Mouse (Mus musculus) E14TG2a.4 (cell line): ENCODE data around the gene Prss54.
A peak's percentile ranks its signal among the peaks of the same experiment; 100 is the strongest.

Experiments
- H3K27me3 ChIP-seq: 2 replicates; pipeline ENCODE4 v1.6.1; 2014; ENCODE audit warnings: low read length, control low read depth; ENCODE audit not compliant: insufficient read depth
- H3K36me3 ChIP-seq: 2 replicates; pipeline ENCODE4 v1.6.1; 2014; ENCODE audit warnings: low read length, control low read depth; ENCODE audit not compliant: insufficient read depth
- H3K4me1 ChIP-seq: replicated peaks from 2 replicates; pipeline ENCODE4 v1.6.1; 2014; ENCODE audit warnings: low read depth, low read length, control low read depth
- H3K4me3 ChIP-seq: replicated peaks from 2 replicates; pipeline ENCODE4 v1.5.1; 2014; ENCODE audit warnings: mild to moderate bottlenecking, low read length
- H3K9me3 ChIP-seq: 2 replicates; pipeline ENCODE4 v1.6.1; 2014; ENCODE audit warnings: low read length, control low read depth
- CTCF ChIP-seq: conservative IDR thresholded peaks from 2 replicates; pipeline ENCODE4 v1.5.1; 2014; ENCODE audit warnings: low read length
- NANOG ChIP-seq: IDR thresholded peaks from 2 replicates; pipeline ENCODE4 v1.6.1; 2014; ENCODE audit warnings: borderline replicate concordance, low read length, mixed read lengths
- POU5F1 ChIP-seq: IDR thresholded peaks from 2 replicates; pipeline ENCODE4 v1.6.1; 2014; ENCODE audit warnings: low read length, borderline replicate concordance

Gene Prss54

DNA sequence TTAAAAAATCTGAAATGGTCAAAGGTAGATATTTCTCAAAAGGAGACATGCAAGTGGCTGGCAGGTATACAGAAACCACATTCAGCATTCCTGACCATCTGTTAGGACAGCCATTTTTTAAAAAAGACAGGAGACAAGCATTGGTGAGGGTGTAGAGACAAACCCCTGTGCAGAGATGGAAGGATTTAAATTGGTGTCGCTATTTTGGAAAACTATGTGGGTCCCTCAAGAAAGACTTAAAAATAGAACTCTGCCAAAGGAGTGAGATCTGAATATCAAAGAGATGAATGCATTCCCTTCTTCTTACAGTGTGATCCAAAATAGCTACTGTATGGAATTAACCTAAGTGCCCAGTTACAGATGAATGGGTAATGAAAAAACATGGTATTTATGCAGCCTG lies 11.2 kb upstream of the Prss54 start:
- no peak for TF ChIP-seq NANOG
- no peak for TF ChIP-seq CTCF
- TF ChIP-seq POU5F1, result no peak
- Histone ChIP-seq H3K9me3 (peaks cover 4% of the 10 kb centered on the region; the same call in 1 of the 2 replicates), H3K4me1 (peaks cover 5% of the 10 kb centered on the region; the same call in 1 of the 2 replicates), H3K4me3 (no peak overlapping the region), H3K36me3 (no peaks in the 10 kb centered on the region), H3K27me3 (no peaks in the 10 kb centered on the region)

DNA sequence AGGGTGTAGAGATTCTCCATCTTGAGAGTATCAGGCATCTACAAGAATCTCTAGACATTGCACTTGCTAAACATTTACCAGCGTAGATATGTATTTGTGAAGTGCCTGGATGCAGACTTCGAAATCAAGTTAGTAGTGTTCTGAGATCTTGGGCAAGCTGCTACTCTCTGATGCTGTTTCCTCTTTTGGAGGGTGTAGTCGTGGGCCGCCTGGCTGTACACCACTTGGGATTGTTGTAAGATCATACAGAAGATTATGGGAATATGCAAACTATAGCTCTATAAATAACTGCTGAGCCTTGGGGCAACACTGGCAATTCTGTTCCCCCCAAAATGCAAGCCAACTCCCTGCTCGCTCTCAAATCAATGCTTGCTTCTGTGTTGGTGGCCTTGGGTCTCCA lies 3.0 kb downstream of the Prss54 start:
- TF ChIP-seq POU5F1, result no peak
- no peak for TF ChIP-seq CTCF
- TF ChIP-seq NANOG, result no peak
- no peaks in the 10 kb centered on the region for H3K4me1 ChIP-seq
- H3K27me3 ChIP-seq, result peaks cover 13% of the 10 kb centered on the region

DNA sequence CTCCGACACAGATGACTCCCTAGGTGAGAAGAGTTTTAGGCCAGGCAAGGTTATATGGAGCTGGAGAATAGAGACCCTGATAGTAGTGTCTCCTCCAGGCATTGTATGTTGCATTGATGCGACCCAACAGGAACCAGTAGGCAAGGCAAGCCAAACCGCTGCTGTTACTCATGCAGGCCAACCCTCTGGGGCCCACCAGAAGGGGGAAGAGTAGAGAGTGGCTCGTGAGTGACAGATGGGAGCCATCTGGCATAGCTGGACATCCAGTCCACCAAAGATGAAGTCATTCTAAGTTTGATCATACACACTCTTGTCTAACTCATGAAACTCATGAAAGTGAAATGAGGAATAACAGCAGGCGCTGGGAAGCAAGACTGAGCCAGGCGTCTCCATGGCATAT lies 9.3 kb downstream of the Prss54 start:
- Histone ChIP-seq H3K9me3 (peaks cover 17% of the 10 kb centered on the region), H3K4me1 (no peaks in the 10 kb centered on the region), H3K4me3 (no peak overlapping the region), H3K27me3 (peaks cover 7% of the 10 kb centered on the region; the same call in 1 of the 2 replicates), H3K36me3 (no peaks in the 10 kb centered on the region)
- TF ChIP-seq CTCF (no peak), POU5F1 (no peak), NANOG (no peak)

More for the DNA sequence above, 3.0 kb downstream of the Prss54 start:
- Histone ChIP-seq H3K36me3 (no peaks in the 10 kb centered on the region), H3K9me3 (peaks cover 26% of the 10 kb centered on the region), H3K4me3 (no peak overlapping the region)

DNA sequence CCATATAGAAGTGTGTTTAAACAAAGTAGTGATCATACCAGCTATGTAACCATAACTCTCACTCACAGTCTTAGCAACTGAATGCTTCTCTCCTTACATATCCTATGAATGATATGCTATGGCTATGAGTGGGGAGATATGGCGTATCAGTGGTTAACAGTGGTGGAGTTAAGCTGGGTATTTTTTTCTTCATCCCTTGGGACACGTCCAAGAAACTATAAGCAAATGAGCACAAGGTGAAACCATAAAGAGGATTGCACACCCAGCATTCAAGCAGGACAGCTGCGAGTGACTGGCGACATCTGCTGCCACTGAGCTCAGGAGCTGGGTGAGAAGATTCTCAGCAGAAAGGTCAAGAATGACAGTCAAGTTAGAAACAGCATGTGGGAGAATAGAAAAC lies 9.9 kb downstream of the Prss54 start:
- Histone ChIP-seq H3K36me3 (no peaks in the 10 kb centered on the region), H3K27me3 (peaks cover 7% of the 10 kb centered on the region; the same call in 1 of the 2 replicates), H3K4me1 (no peaks in the 10 kb centered on the region), H3K4me3 (no peak overlapping the region), H3K9me3 (peaks cover 11% of the 10 kb centered on the region)
- no peak for TF ChIP-seq CTCF
- no peak for TF ChIP-seq POU5F1
- TF ChIP-seq NANOG, result no peak

DNA sequence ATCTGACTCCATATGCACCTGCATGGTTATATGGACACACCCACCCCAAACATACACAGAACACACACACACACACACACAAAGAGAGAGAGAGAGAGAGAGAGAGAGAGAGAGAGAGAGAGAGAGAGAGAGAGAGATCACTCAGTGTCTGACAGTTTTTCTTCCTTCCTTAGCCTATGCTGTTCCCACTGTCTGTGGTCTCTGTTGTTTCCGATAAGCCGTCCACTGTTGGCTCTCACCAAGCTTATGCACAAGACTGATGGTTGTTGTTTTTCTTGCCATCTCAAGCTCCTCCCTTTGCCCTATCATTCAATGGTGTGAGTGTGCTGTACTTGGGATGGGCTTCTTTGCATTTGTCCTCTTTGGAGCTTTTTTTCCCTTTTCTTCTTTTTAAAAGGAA lies 20.2 kb downstream of the Prss54 start:
- Histone ChIP-seq H3K27me3 (0 out of 2 replicates have a peak, but pooled peaks cover 7% of the 10 kb centered on the region), H3K4me3 (no peak overlapping the region), H3K4me1 (no peaks in the 10 kb centered on the region), H3K36me3 (no peaks in the 10 kb centered on the region), H3K9me3 (no peaks in the 10 kb centered on the region)
- TF ChIP-seq NANOG (no peak), POU5F1 (no peak), CTCF (no peak)

DNA sequence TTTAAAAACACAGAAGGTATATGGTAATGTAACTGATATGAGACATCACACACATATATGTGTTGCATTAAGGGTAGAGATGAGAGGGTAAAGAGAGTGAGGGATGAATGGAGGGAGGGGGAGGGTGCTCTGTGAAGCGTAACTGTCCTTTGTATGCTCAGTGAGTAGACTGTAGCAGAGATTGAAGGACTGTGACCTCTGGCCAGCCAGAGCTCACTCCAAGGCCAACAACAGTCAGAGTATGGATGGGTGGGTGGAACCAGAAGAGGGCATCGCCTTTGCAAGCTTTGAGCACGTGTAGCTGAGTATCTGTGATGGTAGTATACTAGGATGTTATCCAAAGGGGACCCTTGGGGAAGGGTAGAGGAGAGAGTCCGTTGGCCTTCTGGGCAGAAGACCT lies 24.6 kb downstream of the Prss54 start:
- Histone ChIP-seq H3K27me3 (peaks cover 11% of the 10 kb centered on the region; the same call in 1 of the 2 replicates), H3K4me1 (peaks cover 38% of the 10 kb centered on the region), H3K36me3 (no peaks in the 10 kb centered on the region), H3K4me3 (no peak overlapping the region), H3K9me3 (no peaks in the 10 kb centered on the region)
- TF ChIP-seq POU5F1 (no peak), CTCF (no peak), NANOG (no peak)

DNA sequence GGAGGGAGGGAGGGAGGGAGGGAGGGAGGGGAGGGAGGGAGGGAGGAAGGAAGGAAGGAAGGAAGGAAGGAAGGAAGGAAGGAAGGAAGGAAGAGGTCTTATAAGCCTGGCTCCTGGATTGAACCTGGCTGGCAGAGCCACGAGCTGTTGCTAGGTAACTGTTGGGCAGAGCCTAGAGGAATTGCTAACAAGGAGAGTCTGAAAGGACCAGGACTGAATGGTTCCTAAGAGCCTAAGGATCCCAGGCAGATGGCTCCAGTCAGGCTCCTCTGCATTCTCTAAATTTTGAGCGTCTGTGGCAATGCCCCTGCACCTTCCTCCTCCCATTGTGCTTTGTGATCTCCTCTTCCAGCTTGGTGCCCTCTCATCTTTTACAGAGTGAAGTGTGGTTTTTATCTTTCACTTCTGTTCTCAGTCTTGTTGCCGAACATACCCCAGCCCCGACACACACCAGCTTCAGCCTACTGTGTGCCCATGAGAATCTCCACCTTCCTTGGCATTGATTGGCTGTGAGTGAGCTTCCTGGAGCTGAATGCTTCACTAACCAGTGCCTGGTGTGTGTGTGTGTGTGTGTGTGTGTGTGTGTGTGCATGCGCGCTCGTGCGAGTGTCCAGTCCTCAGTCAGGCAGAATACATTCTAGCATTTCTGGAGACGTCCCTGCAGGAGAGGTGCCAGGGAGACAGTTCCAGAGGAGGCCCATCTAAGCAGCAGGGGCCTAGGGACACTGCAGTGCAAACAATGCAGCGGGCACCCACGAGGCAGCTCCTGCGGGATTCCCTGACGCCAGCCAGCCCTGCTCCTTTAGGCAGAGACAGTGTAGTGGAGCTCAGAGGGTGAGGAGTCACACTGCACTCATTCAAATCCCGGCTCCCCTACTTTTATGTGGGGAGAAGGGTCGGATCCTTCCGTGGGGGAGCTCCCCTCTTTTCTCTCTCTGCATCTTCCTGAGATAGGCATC lies 26.0 kb downstream of the Prss54 start:
- Histone ChIP-seq H3K9me3 (no peaks in the 10 kb centered on the region), H3K4me3 (peak overlapping the region; percentile 43), H3K4me1 (peaks cover 52% of the 10 kb centered on the region), H3K36me3 (no peaks in the 10 kb centered on the region), H3K27me3 (peaks cover 11% of the 10 kb centered on the region; the same call in 1 of the 2 replicates)
- no peak for TF ChIP-seq CTCF
- TF ChIP-seq POU5F1, result no peak
- TF ChIP-seq NANOG, result no peak

DNA sequence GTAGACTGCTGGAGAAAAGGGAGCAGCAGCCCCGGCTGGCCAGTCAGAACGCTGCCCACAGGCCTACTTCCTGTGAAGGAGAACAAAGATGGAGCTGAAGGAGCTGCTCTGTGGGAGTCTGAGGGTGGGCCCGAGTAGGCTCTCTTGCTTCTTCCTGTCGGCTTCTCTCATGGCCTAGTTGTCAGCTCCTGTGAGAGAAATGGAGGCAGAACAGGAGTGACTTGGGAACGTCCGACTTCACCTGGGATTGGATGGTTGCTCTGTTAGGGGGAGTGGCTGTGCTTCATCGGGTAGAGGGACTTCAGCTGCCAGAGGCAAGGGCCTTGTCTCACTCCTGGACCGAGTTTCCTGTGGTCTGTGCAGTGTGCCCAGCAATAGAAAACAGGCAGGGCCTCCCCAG lies 28.2 kb downstream of the Prss54 start:
- H3K4me1 ChIP-seq, result peaks cover 53% of the 10 kb centered on the region
- TF ChIP-seq NANOG (no peak), CTCF (no peak), POU5F1 (no peak)
- peak overlapping the region; percentile 76 for H3K4me3 ChIP-seq
- H3K27me3 ChIP-seq, result peaks cover 11% of the 10 kb centered on the region; the same call in 1 of the 2 replicates
- H3K9me3 ChIP-seq, result no peaks in the 10 kb centered on the region
- H3K36me3 ChIP-seq, result no peaks in the 10 kb centered on the region
